Mouse (Mus musculus): ENCODE measurements around the gene Fam83e.

GRCm38 (mm10) chr7:45702316-45702715 lies 18.7 kb upstream of the Fam83e start:
- TF ChIP-seq POLR2A (IDR thresholded peaks at IDR 0.05; ENCODE audit: low read depth, low read length), result no peak
- no peak for TF ChIP-seq CTCF (IDR thresholded peaks at IDR 0.05; ENCODE audit: borderline replicate concordance, insufficient read depth, low read length)
